Mouse (Mus musculus): Measurements from ENCODE around the gene Dmrt2. TPM values are rescaled to one million over a fixed set of nuclear protein-coding genes. Genes with fewer than 3 reads are reported as not detected.

Gene Dmrt2
- polyA plus RNA-seq, 1 experiment from 2014 or later, result 5.6 TPM

Other genes starting within 250 kb of the Dmrt2 start
- 0.16 TPM in 1 of 2 replicates, not detected in the other for gene Dmrt1, start 166.8 kb upstream of the Dmrt2 start, polyA plus RNA-seq (2016; fragmentation: Nextera tagmentation; extraction: Ambion mirVana)
- 0.10 and 0.26 TPM in 2 replicates for gene Dmrt3, start 62.1 kb upstream of the Dmrt2 start, polyA plus RNA-seq (2016; fragmentation: Nextera tagmentation; extraction: Ambion mirVana)